Mouse (Mus musculus): Measurements from ENCODE around the gene Lingo2.
"Not testable (repeated sequence)": the region's sequence is repeated elsewhere in the genome, so short reads cannot be mapped to it uniquely, and the experiment has no call there.

Gene Lingo2

DNA sequence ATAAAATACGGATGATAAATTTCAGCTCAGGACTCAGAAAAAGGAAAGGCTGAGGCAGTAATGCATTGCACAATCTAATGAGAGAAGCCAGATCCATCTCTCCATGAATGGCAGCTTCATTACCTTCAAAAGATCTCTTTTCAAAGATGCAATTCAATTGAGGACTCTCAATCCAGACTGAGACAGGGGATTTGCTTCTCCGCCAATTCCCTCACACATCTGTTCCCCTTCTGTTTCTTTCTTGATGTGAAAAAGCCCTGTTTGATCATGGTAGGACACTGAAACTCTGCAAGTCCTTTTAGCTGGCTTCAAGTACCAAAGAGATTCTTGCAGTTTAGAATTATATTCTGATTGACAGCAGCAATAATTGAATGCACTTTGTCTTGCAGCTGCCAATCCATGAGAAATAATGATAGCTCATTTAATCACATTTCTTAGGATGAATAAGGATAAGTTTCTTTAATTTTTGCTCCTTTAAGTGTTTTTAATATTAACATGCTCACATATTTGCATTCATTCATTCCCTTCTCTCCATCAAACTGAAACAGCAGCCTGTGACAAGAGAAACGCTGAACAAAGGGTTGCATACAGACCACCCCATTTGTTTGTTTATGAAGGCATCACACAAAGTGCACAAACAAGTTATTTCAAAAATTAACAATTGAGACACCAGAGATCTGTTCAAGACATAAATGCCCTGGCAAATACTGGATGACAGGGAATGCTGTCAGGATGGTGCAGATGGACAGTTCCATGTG lies 870.3 kb downstream of the Lingo2 start:
- no peak for DNase-seq (ENCODE audit: low read depth, low spot score)

DNA sequence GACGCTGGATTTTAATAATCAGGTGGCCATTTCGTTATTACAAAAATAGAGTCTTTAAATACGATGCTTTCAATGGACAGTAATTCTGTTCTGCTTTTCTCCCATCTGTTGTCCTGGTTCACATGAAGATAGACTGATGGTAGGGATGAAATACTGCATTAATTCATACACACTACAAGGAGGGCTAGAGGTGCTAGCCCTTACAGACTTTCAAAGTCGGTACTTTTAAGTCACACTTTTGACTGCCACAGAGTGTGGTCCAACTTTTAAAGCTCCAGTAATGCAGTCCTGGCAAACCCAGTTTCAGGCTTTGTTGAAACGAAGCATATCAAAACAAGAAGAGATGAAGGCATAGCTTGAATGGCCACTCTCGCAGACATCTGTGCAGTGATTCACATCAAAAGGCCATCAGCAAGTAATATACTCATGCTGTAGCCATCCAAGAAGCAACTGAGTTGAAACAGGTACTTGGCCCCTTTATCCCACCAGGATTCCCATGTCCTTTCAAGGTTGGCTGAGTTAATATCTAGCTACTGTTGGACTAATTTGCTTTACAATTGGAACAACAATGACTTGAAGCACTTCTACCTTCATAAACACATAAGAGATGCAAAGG lies 872.5 kb downstream of the Lingo2 start:
- DNase-seq (ENCODE audit: low read depth, low spot score): no peak

DNA sequence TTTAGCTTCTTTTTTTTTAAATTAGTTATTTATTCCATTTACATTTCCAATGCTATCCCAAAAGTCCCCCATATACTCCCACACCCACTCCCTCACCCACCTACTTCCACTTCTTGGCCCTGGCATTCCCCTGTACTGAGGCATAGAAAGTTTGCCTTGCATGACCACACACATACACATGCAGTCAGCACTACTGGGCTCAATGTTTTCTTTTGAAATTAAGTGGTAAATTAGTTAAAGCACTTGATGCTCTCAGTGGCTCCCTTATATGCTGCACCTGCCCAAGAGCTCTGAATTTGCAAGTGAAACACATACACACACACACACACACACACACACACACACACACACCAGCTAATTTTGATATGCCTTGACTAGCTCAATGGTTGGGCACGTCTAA lies 886.8 kb downstream of the Lingo2 start:
- DNase-seq (ENCODE audit: low read depth, low spot score): not testable (repeated sequence)

DNA sequence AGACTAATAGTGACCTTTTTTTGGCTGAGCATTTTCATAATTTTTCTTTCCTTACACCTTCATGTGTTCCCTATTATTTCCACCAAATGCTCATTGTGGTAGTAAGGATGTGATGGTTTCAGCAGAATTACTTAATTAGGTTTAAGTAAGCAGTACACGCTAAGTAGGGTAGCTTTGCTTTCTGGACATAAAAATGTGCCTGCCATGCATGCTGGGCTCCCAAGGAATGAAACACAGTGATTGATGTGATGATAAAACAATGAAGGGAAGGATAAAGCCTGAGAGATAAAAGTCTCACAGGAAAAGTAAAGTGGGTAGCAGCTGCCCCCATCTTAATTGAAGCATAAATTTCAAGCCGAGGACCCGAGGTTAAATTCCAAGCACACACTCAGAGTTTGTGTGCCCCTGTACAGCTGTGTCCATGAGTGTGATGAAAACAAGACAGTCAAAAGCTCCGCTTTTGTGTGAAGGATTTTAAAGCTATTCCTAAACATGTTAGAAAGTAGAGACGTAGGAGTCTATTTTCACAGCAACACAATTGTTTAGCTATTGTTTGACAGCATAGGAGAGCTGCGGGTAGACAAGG lies 898.7 kb downstream of the Lingo2 start:
- DNase-seq (ENCODE audit: low read depth, low spot score): no peak

DNA sequence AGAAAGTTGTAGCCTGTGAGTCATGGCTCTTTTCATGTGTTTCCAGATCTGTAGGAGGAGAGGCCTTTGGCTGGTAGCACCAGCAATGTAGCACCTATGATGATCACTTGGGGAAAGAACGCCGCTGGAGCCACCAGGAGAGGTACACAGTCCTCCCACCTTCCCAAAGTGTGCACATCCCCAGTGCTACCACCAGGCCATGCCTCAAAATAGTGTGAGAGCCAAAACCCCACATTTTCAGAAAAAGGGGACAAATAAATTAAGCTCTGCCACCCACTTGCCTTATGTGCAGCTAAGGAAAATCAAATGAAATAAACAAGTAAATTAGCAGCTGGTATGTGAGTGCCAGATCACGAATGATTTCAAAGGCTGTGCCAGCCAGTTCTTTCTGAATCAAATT lies 911.2 kb downstream of the Lingo2 start:
- DNase-seq (ENCODE audit: low read depth, low spot score): no peak

DNA sequence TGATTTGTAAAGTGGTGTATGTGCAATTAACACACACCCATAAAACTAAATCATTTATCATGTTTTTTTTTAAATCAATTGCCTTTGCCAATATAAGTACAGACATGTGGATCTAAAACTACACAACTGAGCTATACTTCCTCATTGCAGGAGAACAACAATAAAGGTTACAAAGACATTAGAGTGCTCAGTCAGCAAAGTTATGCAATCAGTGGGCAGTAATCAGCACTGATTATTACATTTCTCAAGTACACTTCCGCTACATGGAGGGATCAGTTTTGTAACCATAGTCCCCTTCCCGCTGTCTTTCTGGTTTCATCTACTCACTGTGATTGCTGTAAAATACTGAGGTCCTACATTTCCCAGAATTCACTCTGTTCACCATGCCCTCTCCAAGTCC lies 912.8 kb downstream of the Lingo2 start:
- no peak for DNase-seq (ENCODE audit: low read depth, low spot score)

DNA sequence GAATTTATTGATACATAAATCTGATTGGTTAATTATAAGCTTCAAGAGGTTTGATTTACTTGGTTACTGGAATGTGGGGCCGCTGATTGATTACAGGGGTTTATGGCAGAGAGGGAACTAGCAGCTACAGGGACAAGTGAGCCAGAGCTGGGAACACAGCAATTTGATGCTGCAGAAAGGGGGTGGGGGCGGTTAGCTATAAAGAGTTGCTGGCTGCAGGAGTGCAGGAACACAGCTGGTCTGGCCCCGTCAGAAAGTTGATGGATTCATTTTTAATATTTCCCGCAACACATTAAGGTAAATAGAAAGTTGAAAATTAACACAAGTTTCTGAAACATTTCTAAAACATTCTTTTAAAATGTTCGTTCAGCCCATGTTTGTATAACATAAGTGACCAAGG lies 919.5 kb downstream of the Lingo2 start:
- no peak for DNase-seq (ENCODE audit: low read depth, low spot score)

DNA sequence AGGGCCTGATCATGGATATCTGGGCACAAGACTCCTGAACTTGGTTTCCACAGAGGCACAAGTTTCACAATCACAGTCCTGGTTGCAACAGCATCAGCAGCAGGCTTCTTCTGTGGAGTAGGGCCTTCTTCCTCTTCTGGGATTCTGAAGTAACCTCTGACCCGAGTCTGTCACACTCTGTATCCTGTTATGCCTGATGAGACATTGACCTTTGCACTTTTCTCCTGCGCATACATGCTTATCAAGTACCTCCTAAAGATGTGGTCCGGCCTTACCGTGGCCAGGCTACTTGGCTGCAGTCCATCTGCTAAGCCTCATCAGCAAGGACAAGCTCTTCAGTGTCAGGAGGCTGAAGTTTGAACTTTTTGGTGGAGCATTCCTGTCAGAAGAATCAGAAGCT lies 937.4 kb downstream of the Lingo2 start:
- no peak for DNase-seq (ENCODE audit: low read depth, low spot score)

DNA sequence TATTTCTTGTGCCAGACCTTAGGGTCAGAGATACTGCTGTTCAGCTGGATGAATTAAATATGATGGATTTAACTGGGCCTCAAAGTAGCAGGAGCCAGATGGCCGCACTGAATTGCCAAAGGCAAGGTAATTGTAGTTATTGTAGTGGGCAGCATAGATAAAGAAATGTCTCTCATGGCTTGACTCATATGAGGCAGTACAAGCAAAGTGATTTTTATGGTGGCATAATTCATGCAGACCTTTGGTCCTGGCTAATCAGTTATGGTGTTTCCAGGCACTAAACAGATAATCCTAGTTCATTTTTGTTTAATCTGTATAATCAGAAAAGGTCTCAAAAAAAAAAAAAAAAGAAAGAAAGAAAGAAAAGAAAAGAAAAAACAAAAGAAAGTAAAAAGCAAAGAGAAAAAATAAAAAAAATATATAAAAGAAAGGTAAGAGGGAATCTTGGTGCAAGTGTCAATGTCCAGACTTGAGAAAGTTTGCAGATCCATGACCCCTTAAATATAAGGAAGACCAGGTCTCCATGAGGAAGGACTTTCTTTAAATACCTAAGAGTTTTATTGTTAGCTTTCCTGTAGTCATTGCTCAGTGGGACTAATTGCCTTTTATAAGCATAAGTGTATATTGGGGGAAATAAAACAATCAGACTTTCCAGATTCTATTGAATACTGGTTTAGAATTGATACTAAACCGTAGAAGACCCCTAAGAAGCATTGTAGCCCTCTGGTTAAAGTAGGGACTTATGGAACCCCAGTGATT lies 959.4 kb downstream of the Lingo2 start:
- no peak for DNase-seq (ENCODE audit: low read depth, low spot score)

DNA sequence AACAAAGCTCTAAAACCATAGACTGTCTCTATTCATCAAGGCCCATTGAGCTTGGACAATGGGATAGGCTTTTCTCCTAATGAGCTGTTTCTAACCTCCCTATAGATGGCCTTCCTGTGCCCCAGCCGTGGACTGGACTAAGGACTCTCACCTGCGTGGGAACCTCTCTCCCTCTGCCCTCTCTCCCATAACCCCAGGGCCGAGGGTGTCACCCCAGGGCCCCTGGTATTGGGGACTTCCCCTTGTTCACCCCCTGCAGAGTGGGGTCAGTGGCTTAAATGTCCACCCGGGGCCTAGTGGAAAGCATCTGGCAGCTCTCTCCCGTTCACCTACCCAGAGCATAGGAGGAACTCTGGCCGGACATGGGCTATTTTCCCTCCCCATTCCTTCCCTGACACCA lies 965.5 kb downstream of the Lingo2 start:
- no peak for DNase-seq (ENCODE audit: low read depth, low spot score)

DNA sequence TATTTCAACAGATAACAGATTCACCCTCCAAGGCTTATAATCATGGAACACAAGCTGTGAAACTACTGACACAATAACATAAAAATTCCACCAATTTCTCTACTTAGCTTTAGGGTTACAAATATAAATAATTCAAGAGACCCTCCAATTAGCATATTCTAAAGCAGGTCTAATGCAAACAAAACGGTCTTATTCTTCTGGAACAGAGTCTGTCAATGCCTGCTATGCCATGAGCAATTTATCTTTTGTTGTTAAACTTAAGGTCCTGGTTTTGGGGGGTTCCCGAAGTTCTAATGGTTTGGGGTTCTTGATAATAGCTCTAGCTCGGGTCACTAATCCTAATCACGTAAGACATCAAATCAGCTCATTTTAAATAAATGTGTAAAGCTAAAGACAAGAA lies 988.0 kb downstream of the Lingo2 start:
- no peak for DNase-seq (ENCODE audit: low read depth, low spot score)

DNA sequence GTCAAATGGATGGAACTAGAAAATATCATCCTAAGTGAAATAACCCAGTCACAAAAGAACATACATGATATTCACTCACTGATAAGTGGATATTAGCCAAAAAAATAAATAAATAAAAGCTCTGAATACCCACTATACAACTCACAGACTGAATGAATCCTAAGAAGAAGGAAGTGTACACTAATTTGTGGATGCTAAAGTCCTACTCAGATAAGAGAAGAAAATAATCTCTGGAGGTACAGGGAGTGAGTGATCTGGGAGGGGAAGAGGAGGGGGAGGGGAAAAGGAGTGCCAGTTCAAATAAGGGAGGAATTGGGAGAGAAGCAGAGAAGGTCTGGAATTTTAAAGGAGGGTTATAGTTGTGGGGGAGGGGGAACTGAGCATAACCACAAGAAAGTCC lies 999.7 kb downstream of the Lingo2 start:
- DNase-seq (ENCODE audit: low read depth, low spot score): no peak

DNA sequence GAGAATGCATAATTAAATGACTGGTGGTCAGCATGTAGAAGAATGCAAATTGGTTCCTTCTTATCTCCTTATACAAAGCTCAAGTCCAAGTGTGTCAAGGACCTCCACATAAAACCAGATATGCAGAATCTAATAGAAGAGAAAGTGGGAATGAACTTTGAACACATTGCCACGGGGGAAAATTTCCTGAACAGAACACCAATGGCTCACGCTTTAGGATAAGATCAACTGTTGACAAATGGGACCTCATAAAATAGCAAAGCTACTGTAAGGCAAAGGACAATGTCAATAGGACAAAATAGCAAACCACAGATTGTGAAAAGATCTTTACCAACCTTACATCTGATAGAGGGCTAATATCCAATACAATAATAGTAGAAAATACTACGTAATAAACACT lies 1000.3 kb downstream of the Lingo2 start:
- no peak for DNase-seq (ENCODE audit: low read depth, low spot score)

DNA sequence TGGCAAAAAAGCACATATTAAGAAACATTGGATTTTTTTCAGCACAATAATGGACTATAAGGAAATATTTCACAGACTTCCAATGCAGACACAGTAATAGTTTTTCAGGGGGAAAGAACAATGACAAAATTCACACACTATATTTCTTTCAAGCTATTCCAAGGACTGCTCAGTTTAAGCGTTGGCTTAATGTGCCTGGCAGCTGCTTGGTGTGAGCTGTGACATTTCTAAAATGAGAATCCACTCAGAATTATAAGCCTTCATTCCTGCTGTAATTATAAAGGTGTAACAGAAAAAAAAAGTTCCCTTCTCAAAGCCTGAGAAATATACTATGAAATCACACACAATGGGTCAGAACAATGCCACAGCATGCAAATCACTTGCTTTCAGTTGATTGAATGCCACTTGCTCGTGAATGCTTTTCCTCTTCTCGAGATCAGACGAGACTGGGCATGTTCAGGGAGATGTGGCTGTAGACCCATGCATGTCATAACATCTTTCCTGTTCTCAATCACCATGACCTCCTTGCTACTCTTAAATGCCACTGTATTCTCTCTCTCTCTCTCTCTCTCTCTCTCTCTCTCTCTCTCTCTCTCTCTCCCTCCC lies 1017.4 kb downstream of the Lingo2 start:
- DNase-seq (ENCODE audit: low read depth, low spot score): no peak

DNA sequence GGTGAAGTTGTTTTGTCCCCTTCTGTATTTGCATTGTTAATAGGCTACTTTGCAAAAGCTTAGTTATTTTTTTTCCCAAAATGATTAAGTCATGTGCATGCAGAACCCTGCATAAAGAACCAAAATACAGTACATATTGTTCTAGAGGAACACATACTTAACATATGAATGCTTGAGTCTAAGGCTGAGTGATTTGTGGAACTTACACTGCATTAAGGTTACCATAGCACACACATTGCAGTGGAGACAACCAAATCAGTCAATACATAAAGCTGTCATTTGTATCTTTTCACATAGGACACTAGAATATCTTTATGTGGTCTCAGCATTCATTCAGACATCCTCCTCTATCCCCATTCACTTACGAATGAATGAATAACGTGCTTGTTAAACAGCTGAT lies 1023.8 kb downstream of the Lingo2 start:
- DNase-seq (ENCODE audit: low read depth, low spot score): no peak

DNA sequence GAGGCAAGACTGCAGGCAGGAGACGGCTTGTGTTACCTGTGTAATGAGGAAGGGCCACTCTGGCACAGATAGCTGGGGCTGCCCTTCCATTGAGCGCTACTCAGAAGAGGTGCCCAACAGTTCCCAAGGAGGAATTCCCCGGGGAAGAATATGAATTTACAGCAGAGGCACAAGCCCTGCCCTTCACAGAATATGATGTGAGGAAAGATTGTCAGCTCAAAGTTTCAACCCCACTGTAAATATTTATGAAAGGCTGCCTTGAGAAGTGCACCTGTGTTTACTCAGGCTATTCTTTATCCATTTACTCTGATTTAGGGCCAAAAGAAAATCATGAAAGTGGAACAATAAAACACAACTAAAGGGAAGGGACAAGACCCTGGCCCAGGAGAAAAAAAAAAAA lies 1034.1 kb downstream of the Lingo2 start:
- DNase-seq (ENCODE audit: low read depth, low spot score): no peak

DNA sequence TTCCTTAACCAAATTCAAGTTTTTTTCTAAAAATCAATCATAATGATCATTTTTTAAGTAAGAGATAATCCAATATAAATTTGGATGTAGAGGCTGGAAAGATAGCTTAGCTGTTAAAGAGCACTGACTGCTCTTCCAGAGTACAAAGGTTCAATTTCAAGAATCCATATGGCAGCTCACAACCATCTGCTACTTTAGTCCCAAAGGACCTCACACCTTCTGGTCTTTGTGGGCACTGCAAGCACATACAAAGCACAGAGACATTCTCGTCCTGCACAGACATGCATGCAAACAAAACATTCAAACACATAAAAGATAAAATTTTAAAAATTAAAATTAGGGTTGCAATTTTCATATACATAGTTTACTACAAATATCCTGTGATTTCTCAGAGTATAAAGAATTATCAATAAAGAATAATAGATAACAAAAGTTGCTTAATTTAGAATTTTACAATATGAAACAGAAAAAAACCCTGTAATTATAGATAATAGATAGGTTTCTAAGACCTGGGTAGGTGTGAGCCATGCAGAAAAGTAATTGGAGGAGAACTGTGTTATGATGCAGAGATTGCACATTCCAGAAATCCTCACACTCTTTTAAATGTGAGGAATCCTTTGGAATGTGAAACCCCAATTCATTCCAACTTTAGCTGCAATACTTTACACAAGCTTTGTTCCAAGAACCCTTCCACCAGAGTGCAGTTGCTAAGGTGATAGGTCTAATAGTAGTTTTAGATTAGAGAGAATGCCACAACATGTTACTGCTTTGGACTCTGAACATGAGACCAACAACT lies 1053.6 kb downstream of the Lingo2 start:
- no peak for DNase-seq (ENCODE audit: low read depth, low spot score)

DNA sequence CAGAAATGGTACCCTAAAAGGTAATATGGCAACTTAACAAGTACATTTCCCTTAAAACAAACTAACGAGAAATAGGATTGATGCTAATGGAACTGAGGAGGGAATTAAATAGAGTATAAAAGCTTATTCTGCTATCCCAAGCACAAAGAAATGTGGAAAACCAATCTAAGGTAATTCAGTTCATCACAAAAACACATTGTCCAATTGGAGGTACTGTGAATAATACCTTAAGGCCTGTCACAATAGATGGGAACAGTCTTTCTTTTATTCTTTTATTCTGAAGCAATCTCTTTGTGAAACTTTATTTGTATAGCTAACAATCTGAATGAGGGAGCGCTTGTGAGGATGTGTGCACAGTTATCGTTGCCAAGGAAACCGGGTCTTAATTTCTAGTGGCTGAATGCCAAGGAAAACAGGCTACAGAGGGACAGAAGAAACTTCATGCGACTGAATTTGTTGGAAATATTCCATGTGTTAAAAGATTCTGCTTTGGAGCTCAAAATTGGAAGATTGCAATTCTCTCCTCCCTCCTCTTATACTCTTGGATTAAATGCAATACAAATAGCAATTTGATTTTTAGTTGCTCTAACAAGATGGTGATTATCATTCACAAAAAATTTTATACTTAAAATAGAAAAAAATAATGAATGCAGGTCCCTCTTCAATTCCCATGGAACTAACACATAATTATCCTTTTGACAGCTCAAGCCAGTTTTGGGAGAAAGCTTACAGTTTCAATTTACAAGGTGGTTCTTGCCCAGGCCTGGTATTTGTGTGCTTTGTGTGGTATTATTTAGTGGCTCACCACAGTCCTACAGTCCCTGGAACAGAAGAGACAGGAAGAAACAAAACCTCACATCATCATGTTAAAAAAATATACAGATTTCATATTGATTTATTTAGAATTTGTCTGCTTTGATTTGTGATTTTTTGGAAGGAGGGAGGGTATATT lies 1065.7 kb downstream of the Lingo2 start:
- DNase-seq (ENCODE audit: low read depth, low spot score): no peak

DNA sequence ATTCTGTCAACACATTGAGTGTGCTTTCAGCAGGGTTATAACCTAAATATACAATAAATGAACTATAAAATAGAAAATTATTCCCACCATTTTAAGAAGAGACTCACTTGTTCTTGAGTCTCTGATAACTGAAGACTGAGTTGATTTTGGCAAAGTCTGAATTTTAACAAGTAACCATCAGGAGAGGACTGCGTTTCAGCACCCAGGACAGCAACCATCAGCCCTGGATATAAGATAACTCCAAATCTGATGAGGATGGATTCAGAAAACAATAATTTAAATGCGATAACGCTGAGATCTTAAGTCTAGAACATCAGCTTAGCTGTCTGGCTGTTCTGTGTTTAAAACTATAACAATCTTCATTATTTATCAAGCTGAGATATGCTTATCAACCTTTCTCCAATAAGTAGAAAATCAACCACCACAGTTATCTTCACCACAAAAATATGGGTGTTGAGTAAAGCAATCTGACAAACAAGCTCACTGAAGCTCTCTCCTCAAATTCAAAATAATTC lies 1066.5 kb downstream of the Lingo2 start:
- no peak for DNase-seq (ENCODE audit: low read depth, low spot score)

DNA sequence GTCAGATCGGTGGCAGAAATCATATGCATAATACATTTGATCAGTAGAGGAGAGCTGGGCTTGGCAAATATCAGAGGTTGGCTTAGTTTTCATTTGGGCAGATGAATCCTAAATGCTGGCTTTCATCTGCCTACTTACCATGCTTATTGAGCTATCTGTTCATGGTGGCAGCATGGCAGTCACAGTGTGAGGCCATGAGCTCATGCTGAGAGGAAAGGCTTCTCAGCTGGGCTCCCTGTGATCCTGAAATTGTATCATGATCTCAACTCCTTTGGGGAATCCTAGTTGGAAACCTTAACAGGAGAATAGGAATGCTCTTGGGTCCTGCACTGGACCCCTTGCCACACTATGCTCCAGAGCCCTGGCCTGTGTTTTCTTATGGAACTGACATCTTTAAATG lies 1105.0 kb downstream of the Lingo2 start:
- DNase-seq (ENCODE audit: low read depth, low spot score): no peak
